Mouse (Mus musculus): Measurements from ENCODE around the gene Sertm1. TPM values are rescaled to one million over a fixed set of nuclear protein-coding genes. Genes with fewer than 3 reads are reported as not detected.

Sertm1 gene
- polyA plus RNA-seq (2015; fragmentation: Nextera tagmentation; extraction: Ambion mirVana), result not detected in 2 replicates

DNA sequence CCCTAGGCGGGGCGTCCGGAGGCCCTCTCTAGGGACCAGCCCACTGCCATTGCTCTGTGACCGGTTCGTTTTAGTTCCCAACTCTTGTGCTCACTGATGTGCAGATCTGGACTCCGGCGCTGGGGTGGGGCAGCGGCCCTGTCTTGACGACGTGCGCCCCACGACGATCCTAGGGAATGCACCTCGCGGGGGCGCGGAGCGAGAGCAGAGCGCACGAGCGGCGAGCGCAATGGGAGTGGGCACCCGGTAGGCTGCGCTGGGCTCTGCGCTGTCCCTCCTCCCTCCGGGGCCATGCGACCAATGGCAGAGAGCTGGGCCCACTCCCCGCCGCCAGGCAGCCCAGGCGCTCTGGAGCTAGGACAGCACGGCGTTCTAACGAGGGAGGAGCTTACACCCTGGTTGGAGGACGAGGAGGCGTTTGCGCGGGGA, at the start of gene Sertm1:
Gene Sertm1 (minus strand): TSS at position 245 of the 429 bp plus-strand sequence.
- Histone ChIP-seq H3K9ac (ENCODE audit: low read length) (no peak within 1 kb of the TSS), H3K4me1 (replicated peaks; ENCODE audit: control insufficient read depth, insufficient read depth) (no peaks in the 10 kb centered on the region), H3K36me3 (ENCODE audit: control insufficient read depth, insufficient read depth, low read length) (no peaks in the 10 kb centered on the region), H3K4me3 (ENCODE audit: low read depth, low read length) (peak within 1 kb of the TSS; percentile 36), H3K9me3 (ENCODE audit: control insufficient read depth, low read length) (no peaks in the 10 kb centered on the region), H3K27me3 (ENCODE audit: control insufficient read depth, insufficient read depth, low read length) (peaks cover 3% of the 10 kb centered on the region; the same call in 1 of the 2 replicates), H3K27ac (replicated peaks) (no peak within 1 kb of the TSS), H3K4me2 (replicated peaks; ENCODE audit: low read depth) (peak within 1 kb of the TSS; percentile 67)
- DNase-seq (ENCODE audit: low spot score) (peak; percentile 29), ATAC-seq (ENCODE audit: low FRiP score, low TSS enrichment) (no peak; the same call in 1 of the 2 replicates)
- under 1% methylated on average over 38 of the region's 38 CpGs for WGBS
- peak; percentile 14; the same call in 1 of the 2 replicates for TF ChIP-seq CTCF (IDR thresholded peaks at IDR 0.05; ENCODE audit: low read depth)
- TF ChIP-seq EP300 (optimal IDR thresholded peaks at IDR 0.05), result no peak

DNA sequence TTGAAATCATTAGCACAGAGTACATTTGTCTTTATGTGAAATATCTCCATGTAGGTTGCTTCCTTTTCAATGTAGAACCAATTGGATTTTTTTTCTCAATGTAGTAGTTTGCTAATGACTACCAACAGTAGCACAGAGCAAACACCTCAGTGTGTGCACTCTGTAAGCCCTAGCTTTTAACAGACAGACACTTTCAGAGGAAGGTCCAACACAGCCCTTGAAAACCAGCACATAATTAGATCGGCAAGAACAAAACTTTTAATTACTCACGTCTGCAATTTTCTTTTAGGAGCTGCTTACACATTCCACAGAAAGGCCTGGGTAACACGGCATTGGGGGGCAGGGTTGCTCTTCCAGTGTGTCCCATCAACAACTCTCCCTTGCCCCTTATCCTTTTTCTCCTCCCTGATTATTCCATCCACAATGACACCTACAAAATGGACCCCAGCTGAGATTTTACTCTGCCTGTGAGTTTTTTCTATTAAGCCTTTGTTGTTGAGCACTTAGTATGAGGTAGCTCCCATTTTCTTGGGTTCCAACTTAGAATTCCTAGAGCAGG, 49.3 kb upstream of the Sertm1 start:
- DNase-seq (ENCODE audit: low spot score) (no peak), ATAC-seq (ENCODE audit: low FRiP score, low TSS enrichment) (no peak)
- H3K36me3 ChIP-seq (ENCODE audit: control insufficient read depth, insufficient read depth, low read length), result no peaks in the 10 kb centered on the region
- no peak overlapping the region for H3K9ac ChIP-seq (ENCODE audit: low read length)
- 67% methylated on average over 3 of the region's 3 CpGs for WGBS
- no peak overlapping the region for H3K4me2 ChIP-seq (replicated peaks; ENCODE audit: low read depth)
- TF ChIP-seq CTCF (IDR thresholded peaks at IDR 0.05; ENCODE audit: low read depth) (no peak), EP300 (optimal IDR thresholded peaks at IDR 0.05) (no peak)
- H3K9me3 ChIP-seq (ENCODE audit: control insufficient read depth, low read length), result no peaks in the 10 kb centered on the region
- no peaks in the 10 kb centered on the region for H3K27me3 ChIP-seq (ENCODE audit: control insufficient read depth, insufficient read depth, low read length)
- H3K4me3 ChIP-seq (ENCODE audit: low read depth, low read length), result no peak overlapping the region
- no peak overlapping the region for H3K27ac ChIP-seq (replicated peaks)
- H3K4me1 ChIP-seq (replicated peaks; ENCODE audit: control insufficient read depth, insufficient read depth), result no peaks in the 10 kb centered on the region

DNA sequence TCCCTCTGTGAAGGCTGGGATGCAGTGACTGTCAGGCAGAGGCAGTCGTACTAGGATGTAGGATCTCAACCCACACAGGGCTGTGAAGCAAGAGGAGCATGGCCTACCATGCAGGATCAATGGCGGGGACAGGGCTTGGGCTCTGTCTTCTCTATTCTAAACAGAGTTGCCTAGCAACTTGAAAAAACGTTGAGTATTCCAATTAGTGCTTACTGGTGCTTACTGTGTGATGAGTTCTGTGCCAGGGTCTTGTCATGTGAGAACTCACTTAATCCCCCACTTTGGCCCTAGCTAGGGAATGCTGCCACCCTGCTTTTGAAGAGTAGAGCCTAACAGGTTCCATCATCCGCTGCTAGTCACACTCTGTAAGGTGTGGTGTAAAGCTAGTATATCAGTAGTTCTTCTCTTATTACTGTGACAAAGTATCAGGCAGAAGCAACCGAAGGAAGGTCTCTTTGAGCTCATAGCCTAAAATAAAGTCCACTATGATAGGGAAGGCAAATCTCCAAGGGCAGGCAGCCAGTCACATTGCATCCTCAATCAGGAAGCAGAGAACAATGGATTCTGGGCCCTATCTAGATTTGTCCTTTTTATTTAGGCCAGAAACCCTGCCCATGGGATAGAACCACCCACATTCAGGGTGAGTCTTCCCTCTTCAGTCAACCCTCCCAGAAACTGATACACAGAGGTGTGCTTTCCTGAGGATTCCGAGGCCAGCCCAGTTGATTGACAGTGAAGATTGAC, 27.6 kb upstream of the Sertm1 start:
- no peak for DNase-seq (ENCODE audit: low spot score)
- H3K9me3 ChIP-seq (ENCODE audit: control insufficient read depth, low read length), result no peaks in the 10 kb centered on the region

GRCm38 (mm10) chr3:54934535-54934934, 18.8 kb upstream of the Sertm1 start:
- Histone ChIP-seq H3K36me3 (ENCODE audit: control insufficient read depth, insufficient read depth, low read length) (no peaks in the 10 kb centered on the region), H3K9ac (ENCODE audit: low read length) (no peak overlapping the region), H3K9me3 (ENCODE audit: control insufficient read depth, low read length) (no peaks in the 10 kb centered on the region), H3K4me1 (replicated peaks; ENCODE audit: control insufficient read depth, insufficient read depth) (no peaks in the 10 kb centered on the region), H3K4me2 (replicated peaks; ENCODE audit: low read depth) (no peak overlapping the region), H3K27me3 (ENCODE audit: control insufficient read depth, insufficient read depth, low read length) (no peaks in the 10 kb centered on the region), H3K27ac (replicated peaks) (no peak overlapping the region), H3K4me3 (ENCODE audit: low read depth, low read length) (no peak overlapping the region)
- DNase-seq (ENCODE audit: low spot score) (no peak), ATAC-seq (ENCODE audit: low FRiP score, low TSS enrichment) (no peak)
- TF ChIP-seq EP300 (optimal IDR thresholded peaks at IDR 0.05), result no peak
- TF ChIP-seq CTCF (IDR thresholded peaks at IDR 0.05; ENCODE audit: low read depth), result no peak
- 80% methylated on average over 4 of the region's 4 CpGs for WGBS

More for the DNA sequence above, 27.6 kb upstream of the Sertm1 start:
- H3K4me3 ChIP-seq (ENCODE audit: low read depth, low read length), result no peak overlapping the region
- H3K9ac ChIP-seq (ENCODE audit: low read length), result no peak overlapping the region
- TF ChIP-seq CTCF (IDR thresholded peaks at IDR 0.05; ENCODE audit: low read depth), result no peak
- no peaks in the 10 kb centered on the region for H3K27me3 ChIP-seq (ENCODE audit: control insufficient read depth, insufficient read depth, low read length)
- no peaks in the 10 kb centered on the region for H3K36me3 ChIP-seq (ENCODE audit: control insufficient read depth, insufficient read depth, low read length)
- no peak overlapping the region for H3K4me2 ChIP-seq (replicated peaks; ENCODE audit: low read depth)
- H3K27ac ChIP-seq (replicated peaks), result no peak overlapping the region
- no peaks in the 10 kb centered on the region for H3K4me1 ChIP-seq (replicated peaks; ENCODE audit: control insufficient read depth, insufficient read depth)
- WGBS, result 60% methylated on average over 6 of the region's 6 CpGs
- ATAC-seq (ENCODE audit: low FRiP score, low TSS enrichment), result no peak

DNA sequence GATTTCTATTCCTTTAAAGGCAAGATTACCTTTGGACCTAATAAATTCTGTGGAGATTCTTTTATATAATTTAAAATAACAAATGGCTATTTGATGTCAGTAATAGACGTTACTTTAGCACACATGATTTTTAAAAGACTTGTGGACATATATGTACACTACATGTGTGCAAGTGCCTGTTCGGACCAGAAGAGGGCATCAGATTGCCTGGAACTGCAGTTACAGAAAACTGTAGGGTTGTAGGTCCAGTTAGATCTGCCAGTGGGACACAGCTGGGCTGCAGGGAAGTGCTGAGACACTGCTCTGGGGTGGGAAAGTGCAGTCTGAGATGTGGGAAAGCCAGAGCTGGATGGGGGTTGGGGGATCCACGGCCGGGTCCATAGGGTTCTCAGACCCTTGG, 16.9 kb upstream of the Sertm1 start:
- Histone ChIP-seq H3K4me1 (replicated peaks; ENCODE audit: control insufficient read depth, insufficient read depth) (no peaks in the 10 kb centered on the region), H3K9ac (ENCODE audit: low read length) (no peak overlapping the region), H3K4me3 (ENCODE audit: low read depth, low read length) (no peak overlapping the region), H3K27ac (replicated peaks) (no peak overlapping the region), H3K4me2 (replicated peaks; ENCODE audit: low read depth) (no peak overlapping the region), H3K9me3 (ENCODE audit: control insufficient read depth, low read length) (no peaks in the 10 kb centered on the region), H3K36me3 (ENCODE audit: control insufficient read depth, insufficient read depth, low read length) (no peaks in the 10 kb centered on the region), H3K27me3 (ENCODE audit: control insufficient read depth, insufficient read depth, low read length) (no peaks in the 10 kb centered on the region)
- TF ChIP-seq EP300 (optimal IDR thresholded peaks at IDR 0.05) (no peak), CTCF (IDR thresholded peaks at IDR 0.05; ENCODE audit: low read depth) (peak; percentile 13; the same call in 1 of the 2 replicates)
- no peak for ATAC-seq (ENCODE audit: low FRiP score, low TSS enrichment)
- 90% methylated on average over 4 of the region's 4 CpGs for WGBS
- no peak for DNase-seq (ENCODE audit: low spot score)

- Histone ChIP-seq H3K36me3 (ENCODE audit: control insufficient read depth, insufficient read depth, low read length) (no peaks in the 10 kb centered on the region), H3K4me1 (replicated peaks; ENCODE audit: control insufficient read depth, insufficient read depth) (no peaks in the 10 kb centered on the region), H3K4me3 (ENCODE audit: low read depth, low read length) (no peak overlapping the region), H3K27me3 (ENCODE audit: control insufficient read depth, insufficient read depth, low read length) (peaks cover 3% of the 10 kb centered on the region; the same call in 1 of the 2 replicates), H3K4me2 (replicated peaks; ENCODE audit: low read depth) (no peak overlapping the region), H3K27ac (replicated peaks) (no peak overlapping the region), H3K9me3 (ENCODE audit: control insufficient read depth, low read length) (no peaks in the 10 kb centered on the region), H3K9ac (ENCODE audit: low read length) (no peak overlapping the region)
- no peak for DNase-seq (ENCODE audit: low spot score)
- WGBS, result 67% methylated on average over 3 of the region's 3 CpGs
- no peak for TF ChIP-seq EP300 (optimal IDR thresholded peaks at IDR 0.05)
- peak; percentile 34 for TF ChIP-seq CTCF (IDR thresholded peaks at IDR 0.05; ENCODE audit: low read depth)
- no peak for ATAC-seq (ENCODE audit: low FRiP score, low TSS enrichment)
These were observed 4.7 kb upstream of the Sertm1 start for GRCm38 (mm10) chr3:54920425-54920824.

Data from stomach, postnatal 0 days (tissue).